Mouse (Mus musculus): ENCODE measurements at regions not wholly inside any gene's neighbourhood (a gene's known extent, or its start where the extent isn't known, plus 50 kb on each side); places are given as distances from the start of the nearest gene placed in this dataset.

DNA sequence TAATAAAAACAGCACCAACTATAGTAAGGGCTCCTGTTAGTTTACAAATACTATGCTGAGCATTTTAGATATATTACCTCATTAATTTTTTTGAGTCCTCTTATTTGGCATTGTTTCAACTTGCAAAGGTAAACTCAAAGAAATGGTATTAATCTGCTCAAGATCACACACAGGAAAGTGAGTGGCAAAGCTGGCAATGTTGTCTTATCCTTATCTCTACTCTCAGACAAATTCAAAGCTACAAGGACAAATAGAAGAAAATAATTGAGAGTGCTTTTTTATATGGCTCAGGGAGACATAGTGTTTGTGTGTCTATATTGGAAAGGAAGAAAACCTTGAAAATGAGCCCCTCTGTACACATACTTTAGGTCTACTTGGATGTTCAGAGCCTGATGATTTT, 411.9 kb upstream of the Mgat4c start:
- ATAC-seq (replicated peaks; ENCODE audit: poor library complexity, severe bottlenecking): no peak

DNA sequence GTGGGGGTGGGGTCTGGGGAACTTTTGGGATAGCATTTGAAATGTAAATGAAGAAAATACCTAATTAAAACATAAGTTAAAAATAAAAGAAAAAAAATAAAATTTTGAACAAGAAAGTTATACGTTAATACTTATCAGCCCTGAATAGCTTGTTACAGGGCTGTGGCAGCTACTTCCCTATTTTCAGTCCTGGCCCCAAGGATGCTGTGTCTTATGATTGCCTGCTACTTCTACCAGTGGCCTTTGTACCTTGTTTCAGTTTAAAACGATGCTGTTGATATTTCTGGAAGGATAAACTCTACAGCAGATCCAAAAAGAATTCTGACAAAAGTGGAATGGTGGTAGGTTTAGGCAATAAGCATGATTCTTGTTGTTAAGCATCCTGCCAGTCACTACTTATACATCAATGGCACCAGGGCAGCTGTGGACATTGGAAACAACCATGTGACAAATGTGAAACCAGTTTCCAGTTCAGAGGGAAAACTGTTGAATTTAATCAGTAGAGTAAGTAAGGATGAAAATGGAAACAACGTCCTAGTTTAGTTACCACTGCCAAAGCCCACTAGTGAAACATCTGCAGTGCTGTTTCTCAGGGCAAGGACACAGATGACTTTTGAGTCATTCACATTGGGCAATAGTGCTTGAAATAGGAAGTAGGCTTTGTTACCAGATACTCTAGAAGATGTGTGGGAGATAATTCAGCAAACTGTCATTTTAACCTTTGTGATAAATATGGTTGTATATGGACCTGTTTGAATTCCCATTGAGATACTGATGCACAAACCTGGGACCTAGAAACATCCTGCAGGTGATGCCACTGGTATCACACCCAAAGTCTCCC, 409.6 kb upstream of the Mgat4c start:
- ATAC-seq (replicated peaks; ENCODE audit: poor library complexity, severe bottlenecking): peak; percentile 100

DNA sequence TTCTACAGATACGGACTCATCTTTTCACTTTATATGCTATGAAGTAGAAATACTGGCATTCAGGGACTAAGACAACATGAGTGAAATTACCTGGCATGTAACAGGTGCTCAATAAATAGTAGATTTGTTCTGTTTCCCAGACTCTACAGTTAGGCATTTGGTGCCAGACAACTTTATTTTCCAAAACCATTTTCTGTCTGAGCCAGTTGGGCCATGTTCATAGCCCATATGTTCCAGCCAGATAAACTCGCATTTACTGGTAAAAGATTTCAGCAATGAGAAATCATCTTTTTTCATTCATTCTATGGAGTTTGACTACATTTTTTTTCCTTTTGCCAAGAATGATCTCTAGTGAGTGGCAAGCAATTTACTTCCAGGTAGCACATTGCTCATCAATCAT, 393.2 kb upstream of the Mgat4c start:
- ATAC-seq (replicated peaks; ENCODE audit: poor library complexity, severe bottlenecking): no peak

DNA sequence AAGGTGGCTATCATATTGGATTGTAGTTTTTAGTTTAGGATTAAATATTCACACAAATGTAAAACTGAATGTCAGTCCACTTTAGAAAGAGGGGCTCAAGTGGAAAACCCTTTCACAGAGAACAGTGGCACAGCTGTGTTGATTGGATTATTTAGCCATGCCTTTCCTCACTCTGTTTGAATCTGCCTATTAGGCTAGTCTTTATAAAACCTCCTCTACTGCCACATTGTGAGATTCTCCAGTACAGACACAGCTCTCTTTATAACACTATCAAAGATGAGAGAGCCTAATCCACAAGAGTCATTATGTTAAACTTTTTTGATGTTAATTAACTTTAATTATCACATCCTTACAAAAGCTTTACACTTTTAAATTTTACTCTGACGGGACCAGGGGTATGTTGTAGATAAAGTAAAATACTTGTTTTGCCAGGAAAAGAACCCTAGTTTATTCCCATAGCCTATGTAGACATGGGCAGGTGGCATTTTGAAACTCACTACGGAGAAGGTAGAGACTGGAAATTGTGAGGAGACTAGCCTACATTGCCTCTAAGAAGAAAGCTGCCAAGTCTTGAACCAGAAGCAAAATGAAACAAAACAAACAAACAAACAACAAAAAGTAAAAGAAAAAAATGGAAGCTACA, 379.0 kb upstream of the Mgat4c start:
- no peak for ATAC-seq (replicated peaks; ENCODE audit: poor library complexity, severe bottlenecking)

DNA sequence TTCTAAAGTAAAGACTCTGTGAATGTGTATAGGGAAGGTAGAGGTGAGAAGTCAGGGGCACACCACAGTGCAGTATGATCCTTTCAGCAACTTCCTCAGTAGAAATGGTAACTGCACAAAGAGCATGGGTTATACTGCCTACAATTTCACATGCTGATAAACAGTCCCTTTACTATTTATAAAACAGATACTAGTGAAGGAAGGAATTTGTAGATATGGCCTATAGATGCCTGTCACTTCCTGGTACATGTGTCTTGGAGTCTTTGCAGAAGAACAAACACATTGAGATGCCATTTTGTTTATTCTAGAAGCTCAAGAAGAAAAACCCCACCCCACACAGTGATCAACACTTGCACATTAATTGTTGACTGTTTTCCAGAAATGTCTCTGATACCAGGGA, 377.2 kb upstream of the Mgat4c start:
- no peak for ATAC-seq (replicated peaks; ENCODE audit: poor library complexity, severe bottlenecking)

DNA sequence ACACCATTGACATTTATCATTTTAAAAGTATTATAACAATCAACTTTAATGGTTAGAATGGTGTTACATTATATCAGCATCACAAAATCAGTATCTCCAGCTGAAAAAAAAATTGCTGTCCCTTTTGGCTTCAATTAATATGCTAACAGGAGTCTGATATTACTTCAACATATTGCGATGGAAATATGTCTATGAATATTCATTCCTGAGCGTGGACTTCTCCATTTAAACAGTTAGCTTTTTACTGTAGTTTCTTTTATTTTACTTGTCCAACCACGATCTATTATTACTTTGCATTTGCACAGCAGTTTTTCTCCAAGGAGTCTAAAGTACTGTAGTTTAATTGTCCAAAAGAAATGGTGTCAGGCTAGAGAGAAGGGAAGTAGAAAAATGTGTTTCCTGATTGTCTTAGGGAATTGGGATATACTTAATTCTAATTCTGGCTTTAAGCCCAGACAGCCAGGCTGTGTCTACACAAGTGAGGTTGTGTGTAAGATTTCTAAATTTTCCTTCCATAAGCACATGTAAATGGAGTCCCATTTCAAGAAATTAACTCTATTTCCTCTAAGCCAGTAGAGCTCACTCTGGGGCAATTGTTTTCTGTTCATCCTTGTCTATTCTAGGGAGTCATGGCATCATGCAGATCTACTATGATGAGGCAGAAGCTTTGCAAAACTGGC, 364.5 kb upstream of the Mgat4c start:
- ATAC-seq (replicated peaks; ENCODE audit: poor library complexity, severe bottlenecking): no peak

DNA sequence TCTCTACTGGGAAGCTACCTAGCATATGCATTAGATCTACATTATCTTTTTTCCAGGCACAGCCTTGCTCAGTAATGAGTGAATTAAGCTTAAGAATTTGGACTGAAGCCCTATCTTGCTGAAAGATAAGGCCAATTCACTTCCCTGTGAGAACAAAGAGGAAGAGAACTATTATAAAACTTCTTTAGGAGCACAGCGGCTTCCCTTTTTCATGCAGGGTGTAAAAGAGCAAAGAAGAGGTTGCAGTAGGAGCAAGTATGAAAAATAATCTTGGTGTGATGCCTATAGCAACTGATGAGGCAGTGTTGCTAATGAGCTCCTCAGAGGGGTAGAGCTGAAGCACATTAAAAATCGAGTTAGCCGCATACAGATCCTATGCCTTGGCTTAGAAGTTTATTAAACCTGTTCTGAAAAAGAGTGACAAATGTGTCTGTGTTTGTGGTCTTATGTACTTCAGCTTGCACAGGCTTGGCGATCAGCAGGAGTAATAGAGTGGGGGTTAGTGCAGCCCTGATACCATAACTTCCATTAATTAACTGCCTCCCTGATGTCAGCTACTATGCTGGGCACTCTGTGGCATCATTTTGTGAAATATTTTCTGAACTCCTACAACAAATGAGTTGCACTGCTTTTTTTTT, 360.1 kb upstream of the Mgat4c start:
- peak; percentile 62 for ATAC-seq (replicated peaks; ENCODE audit: poor library complexity, severe bottlenecking)

DNA sequence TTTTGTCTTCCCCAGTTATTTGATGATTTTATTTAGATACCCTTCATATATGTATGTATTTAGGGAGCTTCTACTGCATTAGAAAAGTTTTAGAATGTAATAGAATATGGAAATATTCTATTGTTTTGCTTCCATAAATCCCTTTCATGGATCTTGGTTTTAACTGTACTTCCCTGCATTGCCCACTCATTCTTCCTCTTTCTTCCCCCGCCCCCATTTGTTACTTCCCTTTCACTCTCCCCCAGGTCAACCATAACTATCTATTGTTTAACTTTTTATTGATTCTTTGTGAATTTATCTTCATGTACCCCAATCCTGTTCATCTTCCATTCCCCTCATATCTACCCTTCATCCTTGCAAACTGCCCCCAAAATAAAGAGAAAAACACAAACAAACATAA, 356.8 kb upstream of the Mgat4c start:
- peak; percentile 52; the same call in 1 of the 2 replicates for ATAC-seq (replicated peaks; ENCODE audit: poor library complexity, severe bottlenecking)

DNA sequence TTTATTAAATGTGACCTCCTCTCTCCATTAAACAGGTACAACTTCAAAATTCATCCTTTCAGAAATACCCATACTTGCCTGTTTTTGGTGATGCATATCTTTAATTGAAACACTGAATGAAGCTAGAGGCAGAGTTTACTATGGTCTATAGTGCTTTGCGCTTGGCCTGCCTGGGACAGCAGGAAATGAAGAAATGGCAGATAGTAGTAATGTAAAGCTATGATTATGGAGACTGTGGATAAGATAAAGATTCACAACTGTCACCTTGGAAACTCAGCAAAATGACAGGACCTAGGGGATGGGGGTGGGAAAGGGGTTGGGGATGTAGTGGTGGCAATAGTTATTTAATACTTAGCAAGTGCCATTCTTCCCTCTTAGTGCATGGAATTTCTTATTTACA, 352.7 kb upstream of the Mgat4c start:
- no peak for ATAC-seq (replicated peaks; ENCODE audit: poor library complexity, severe bottlenecking)

DNA sequence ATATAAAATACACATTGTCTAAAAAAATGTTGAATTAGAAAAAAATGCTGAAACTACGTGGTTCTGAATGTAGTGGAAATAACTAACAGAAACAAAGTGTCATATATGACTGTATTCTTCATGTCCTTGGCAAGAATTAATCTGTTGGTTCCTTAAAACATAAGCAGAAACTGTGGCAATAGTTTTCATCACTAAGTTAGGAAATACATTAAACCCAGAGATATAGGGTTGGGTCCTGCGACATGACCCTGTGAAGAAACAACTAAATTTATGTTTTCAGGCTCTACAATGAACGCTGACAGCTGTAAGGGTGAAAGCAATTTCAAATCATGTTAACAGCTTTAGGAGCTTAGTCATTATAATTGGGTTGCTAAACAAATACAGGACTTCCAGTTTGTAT, 351.2 kb upstream of the Mgat4c start:
- ATAC-seq (replicated peaks; ENCODE audit: poor library complexity, severe bottlenecking): peak; percentile 76

DNA sequence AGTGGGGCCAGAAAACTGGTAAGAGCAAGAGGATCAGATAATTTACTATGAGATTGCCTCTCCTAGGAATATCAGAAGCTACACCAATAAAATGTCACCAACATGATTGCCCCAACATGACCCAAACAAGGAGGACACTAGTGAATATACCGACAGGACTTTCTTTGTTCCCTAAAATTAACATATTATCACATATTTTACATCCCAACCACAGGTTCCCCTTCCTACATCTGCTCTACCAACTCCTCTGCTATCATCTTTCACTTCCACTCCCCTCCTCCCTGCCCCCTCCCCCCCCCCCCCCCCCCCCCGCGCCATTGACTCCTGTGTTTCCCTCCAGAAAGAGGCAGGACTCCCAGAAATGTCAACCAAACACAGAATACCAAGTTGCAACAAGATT, 346.2 kb upstream of the Mgat4c start:
- ATAC-seq (replicated peaks; ENCODE audit: poor library complexity, severe bottlenecking): peak; percentile 92

DNA sequence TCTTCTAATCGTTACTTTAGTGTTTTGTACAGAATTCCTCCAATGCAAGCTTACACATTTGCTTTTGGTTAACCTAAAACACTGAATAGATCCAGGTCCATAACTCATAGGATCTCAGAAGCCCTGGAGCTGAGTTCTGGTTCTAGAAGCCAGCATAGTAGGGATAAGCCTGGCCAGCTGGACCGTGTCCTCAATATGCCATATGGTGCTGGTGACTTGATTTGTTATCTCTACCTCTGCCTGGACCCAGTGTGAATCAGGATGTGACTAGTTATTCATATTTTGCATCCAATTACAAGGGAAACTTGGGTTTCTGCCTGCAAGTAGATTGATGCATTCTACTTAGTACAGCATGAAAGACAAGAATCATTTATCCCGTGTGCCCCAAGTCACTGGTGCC, 341.7 kb upstream of the Mgat4c start:
- no peak for ATAC-seq (replicated peaks; ENCODE audit: poor library complexity, severe bottlenecking)

DNA sequence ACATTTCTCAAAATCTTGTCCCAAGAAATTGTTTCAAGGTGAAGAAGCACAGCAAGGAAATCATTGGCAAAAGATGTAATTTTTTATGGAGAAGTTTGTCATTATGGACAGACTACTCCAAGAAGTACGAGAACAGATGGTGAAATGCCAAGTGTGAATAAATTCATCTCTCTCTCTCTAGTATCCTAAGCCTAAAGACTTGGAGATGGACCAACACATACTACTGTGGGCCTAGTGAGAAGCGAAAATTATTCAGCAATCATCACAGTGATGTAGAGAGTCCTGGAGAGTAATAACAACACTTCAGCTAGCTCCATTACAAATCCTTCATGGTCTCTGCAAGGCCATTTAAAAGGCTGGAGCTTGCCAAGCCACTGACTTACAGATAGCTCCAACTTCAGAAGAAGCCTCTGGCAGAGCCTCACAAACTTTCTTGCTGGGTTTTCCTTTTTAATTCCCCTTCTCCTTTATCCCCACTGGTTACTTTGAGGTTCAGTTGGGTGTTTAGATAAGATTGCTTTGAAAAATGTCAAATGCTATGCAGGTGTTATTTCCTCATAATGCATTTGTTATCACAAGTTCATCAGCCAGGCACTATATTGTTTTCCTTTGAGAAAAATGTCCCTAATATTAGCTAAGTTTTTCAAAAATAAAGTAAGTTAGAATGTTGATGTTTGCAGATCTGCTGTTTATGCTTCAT, 330.9 kb upstream of the Mgat4c start:
- ATAC-seq (replicated peaks; ENCODE audit: poor library complexity, severe bottlenecking): no peak

DNA sequence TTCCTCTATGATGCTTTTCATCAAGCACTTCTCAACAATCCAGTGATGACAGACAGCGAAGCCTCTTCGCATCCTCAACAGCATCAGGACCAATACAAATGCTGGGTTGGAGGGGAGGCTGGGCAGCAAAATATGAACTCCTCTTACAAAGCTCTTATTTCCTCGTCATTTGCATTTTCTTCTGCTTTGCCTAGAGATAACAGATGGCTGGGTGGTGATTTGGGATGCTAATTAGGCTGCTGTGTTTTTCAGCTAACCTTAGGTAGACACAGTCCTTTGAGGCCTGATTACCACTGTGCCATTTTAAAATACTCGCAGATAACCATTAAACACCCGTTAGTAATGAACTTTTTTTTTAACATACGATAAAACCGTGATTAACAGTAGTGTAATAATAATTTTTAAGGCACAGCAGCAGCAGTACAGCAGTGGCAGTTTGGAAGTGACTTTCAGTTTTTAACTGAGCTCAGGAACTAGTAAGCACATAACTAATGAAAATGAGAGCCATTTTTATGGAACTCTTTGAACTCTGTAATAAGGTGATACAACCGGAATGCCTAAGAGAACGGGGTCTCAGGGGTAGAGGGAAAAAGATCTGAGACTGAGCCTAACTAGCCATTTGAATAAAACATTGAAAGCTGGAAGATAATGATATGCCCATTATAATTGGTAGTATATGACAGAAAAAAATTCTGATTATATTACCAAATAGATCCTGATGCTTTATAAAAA, 307.3 kb upstream of the Mgat4c start:
- no peak for ATAC-seq (replicated peaks; ENCODE audit: poor library complexity, severe bottlenecking)

DNA sequence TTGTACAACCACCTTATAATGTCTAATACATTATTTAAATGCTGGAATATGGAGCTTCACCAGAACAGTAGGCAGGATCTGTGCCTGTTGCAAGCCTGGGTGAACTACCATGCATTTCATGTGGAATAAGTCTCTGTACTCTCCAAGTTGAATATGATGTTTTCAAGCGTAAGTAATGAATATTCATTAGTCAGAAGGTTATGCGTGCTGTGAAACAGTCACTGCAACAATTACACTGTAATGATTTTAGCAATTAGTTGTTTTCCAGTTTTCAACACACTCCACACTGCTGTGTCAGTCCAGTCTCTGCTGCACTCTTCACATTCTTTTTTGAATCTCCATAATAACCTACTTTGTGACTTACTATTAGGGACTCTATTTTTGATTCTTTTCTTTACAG, 287.9 kb upstream of the Mgat4c start:
- ATAC-seq (replicated peaks; ENCODE audit: poor library complexity, severe bottlenecking): no peak

DNA sequence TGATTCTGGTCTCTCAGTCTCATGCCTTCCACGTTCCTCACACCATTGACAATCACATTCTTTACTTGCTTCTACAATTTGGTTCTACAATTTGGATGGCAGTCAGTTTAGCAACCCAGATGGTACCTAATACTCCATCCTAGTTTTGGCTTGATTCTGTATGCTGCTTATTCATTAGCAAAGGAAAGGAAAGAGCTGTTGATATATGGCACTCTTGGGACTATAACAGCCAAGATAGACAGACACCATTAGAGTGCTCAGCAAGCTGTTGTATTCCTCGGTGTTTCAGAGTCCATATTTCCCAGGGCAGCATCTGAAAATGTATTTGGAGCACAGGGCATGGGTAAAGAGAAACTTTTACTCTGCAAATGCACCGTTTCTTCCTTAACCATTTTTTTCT, 282.1 kb upstream of the Mgat4c start:
- ATAC-seq (replicated peaks; ENCODE audit: poor library complexity, severe bottlenecking): no peak

DNA sequence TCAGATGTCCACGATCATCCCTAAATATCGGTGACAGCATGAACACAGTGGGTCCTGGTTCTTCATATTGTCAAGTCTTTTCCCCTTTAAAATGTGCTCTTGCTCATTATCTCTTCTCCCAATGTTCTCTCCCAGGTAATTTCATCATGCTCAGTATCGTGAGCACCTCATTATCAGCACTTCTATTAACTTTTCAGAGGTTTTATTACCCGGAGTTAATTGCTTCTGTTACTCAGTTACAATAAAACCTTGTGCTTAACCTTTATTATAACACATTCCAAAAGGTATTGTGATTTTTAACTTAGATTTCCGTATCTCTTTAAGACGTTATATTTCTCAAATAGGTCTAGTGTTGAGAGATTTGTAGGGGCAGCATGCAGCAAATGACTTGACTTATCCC, 266.0 kb upstream of the Mgat4c start:
- no peak for ATAC-seq (replicated peaks; ENCODE audit: poor library complexity, severe bottlenecking)

DNA sequence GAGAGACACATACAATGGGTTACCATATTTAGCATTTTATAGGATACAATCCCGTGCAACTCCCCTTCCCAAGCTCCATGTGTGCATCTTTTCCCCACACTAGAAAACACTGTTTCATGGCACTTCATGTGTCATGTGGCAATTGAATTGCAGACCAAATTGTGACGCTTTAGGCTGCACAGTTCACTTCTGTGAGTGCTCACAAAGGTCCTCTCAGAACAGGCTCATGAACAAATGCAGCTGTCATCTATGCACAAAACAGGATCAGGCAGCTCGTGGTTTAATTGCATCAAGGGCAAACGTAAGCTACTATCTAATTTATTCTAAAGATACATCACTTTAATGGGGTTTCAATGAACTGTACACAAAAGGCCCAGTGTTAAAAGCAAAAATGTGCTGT, 258.7 kb upstream of the Mgat4c start:
- ATAC-seq (replicated peaks; ENCODE audit: poor library complexity, severe bottlenecking): no peak
